Mouse (Mus musculus): Measurements from ENCODE around the gene Ptpn11.

Ptpn11 gene

DNA sequence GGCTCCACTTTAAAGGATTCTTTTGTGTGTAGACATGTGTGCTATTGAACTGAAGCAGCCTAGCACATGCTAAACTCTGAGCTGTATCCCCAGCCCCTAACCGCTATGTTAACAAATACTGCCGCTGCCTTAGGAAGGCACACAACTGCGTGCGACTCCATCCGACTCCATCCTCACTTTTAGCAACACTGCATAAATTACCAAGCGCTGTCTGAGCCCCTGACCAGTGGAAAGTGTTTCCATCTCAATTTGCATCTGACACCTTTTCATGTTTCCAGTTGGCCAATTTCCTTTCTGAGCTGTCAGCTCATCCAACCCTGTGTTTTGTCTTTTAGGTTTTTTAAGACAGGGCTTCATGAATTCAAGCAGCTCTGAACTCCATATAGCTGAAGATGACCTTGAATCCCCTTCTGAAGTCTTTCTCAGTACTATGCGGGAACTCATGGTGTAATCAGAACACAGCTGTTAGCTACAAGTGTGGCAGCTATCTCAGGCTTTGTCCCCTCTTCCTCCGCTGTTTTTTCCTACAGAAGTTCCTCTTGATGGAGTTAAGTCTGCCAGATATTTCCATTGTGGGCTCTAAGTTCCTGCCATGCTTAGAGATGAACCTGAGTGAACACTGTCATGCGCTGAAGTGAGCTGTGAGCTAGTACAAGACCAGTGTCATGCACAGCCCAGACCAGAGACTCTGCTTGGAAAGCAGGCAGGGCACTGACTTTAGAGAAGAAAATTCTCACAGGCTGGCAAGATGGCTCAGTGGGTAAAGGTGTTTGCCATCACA lies 11.9 kb downstream of the Ptpn11 start:
- no peak for DNase-seq (ENCODE audit: low read depth, low spot score)

DNA sequence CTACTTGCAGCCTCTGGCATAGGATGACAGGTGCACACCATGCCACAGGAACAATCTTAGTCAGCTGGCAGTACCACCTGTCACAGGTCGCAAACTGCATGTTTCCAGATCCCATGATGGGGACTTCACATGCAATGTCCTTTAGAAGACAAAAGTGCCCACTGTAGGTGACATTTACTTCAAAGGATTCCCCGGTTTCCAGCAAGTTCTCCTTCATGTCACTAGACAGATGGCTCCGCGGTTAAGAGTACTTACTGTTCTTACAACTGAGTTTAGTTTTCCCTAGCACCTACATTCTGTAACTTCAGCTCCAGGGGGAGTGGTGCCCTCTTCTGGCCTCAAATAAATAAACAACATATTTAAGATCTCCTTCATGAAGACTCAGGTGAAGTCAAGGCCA lies 18.4 kb downstream of the Ptpn11 start:
- DNase-seq (ENCODE audit: low read depth, low spot score): no peak

DNA sequence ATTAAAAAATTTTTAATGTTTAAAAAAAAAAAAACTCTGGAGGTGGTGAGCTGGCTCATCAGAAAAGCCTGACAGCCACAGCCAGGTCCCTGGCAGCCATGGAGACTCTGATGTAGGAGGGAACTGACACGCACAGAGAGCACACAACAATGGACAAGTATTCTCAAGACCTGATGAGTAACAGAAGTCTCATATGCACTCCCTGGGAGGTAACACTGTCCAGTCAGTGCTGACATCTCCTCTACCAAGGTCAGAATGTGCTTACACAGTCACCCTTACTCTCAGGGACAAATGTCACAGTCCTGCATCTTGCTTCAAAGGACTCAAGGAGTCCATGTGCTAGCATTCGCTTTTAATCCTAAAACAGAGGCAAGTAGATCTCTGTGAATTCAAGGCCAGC lies 21.6 kb downstream of the Ptpn11 start:
- DNase-seq (ENCODE audit: low read depth, low spot score): no peak

DNA sequence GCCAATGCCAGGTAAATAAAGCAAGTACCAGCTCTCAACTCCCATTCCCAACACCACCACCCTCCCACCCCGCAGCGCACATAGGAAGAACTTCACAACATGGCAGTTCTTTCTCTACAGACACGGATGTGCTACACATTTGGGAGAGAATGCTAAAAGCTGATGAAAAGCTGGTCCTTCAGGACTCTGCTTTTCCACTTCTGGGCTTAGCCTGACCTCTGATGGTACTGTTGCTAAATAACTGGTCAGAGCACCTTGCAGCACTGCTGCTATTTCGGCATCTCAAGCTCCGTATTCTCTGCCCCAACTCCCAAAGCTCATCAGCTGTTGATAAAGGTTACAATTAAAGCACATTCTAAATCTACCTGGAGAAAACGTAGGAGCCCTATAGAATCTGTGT lies 24.3 kb downstream of the Ptpn11 start:
- no peak for DNase-seq (ENCODE audit: low read depth, low spot score)

DNA sequence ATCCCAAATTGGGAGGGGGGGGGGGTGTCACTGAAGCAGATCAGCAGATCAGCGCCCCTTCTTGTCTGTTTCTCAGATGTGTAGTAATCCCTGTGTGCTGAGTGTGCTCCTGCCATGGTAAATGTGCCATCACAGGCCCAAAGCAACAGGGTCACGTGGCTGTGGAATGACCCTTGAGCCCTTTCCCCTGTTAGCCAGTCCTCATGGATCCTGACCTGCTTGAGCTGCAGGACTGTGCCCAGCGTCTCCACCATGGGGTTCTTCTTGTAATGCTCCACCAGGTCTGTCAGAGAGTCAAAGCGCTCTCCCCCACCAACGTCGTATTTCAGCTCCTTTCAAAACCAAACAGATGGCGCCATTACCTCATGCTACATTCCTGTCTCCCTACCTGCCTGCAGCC lies 28.3 kb downstream of the Ptpn11 start:
- DNase-seq (ENCODE audit: low read depth, low spot score): no peak

DNA sequence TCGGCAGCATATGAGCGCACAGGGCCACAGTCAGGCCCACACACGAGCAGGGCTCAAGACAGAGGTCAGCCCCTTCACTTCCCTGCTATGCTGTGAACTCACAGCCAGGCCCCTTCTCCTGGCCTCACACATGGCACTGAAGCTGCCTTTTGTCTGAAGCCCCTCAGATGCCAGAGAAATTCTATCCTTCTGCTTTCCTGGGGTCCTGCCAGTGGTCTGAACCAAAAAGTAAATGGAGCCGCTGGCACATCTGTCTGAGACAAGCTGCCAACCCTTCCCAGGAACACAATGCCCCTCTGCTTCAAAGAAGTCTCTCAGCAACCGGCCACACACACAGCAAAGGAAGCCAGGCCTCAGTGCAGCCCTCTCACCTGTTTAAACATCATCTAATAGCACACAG lies 28.9 kb downstream of the Ptpn11 start:
- no peak for DNase-seq (ENCODE audit: low read depth, low spot score)

DNA sequence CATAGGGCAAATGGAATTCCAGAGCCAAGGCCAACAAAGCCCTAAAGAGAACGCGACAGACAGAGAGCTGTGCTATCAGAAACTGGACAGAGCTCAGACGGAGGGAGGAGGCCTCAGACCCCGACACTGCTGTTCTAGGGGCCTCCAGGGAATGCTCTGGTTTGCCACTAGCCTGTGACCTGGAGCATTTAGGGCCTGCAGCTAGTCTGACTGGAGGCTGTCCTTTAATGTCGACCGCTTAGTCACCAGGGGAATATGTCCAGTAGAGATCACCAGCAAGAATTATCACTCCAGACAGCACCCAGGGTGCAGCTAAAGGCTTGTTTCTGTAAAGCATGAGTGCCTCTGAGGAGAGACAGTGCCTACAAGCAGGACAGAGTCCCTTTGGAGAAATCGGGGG lies 32.2 kb downstream of the Ptpn11 start:
- DNase-seq (ENCODE audit: low read depth, low spot score): no peak

DNA sequence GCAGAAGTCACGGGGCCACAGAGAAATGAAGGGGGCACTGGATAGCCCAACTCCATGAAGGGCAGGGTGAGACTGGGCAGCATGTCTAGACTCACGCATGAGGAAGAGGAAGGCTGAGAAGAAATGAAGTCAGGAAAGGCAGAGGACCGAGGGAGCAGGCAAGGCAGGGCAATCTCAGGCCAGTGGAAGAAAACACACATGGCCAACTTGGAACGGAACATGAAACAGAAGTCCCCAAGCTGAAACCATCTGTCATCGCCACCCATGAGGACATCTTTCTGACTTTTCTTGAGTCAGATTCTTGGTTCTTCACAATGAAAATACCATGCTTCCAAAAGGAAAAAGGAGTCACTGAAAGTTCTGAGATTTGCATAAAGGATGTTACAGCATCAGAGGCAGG lies 33.7 kb downstream of the Ptpn11 start:
- no peak for DNase-seq (ENCODE audit: low read depth, low spot score)

DNA sequence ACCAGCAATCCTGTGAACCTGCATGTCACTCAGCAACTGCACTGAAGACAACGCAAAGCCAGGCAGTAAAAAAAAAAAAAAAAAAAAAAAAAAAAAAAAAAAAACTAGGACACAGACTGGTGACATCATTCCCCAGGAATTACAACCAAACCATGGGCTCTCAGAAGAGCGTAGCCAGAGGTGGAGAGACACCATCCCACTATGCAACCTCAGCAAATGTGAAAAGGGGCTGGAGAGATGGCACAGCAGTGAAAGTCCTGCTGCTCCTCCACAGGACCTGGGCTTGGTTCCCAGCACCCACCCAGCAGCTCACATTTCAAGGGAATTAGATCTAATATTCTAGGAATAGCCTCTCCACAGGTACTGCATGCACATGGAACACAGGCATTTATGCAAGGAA lies 34.2 kb downstream of the Ptpn11 start:
- no peak for DNase-seq (ENCODE audit: low read depth, low spot score)

DNA sequence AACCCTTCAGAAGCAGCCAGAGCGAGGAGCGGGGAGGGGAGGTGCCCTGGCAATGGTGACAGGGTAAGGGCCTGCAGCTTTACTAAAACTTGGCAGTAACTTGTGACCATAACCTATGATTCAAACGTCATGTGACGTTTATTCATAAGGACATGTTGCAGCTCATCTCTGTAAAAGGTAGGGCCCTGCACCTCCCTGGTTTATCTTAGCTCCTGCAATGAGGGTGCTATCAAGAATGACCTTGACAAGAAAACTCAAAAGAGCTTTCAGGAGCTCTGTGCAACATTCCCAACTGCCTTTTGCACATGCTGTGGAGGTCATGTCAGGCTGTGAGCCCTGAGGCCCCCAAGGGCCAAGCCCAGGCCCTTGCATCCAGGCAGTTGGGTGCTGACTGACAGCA lies 35.1 kb downstream of the Ptpn11 start:
- DNase-seq (ENCODE audit: low read depth, low spot score): no peak

DNA sequence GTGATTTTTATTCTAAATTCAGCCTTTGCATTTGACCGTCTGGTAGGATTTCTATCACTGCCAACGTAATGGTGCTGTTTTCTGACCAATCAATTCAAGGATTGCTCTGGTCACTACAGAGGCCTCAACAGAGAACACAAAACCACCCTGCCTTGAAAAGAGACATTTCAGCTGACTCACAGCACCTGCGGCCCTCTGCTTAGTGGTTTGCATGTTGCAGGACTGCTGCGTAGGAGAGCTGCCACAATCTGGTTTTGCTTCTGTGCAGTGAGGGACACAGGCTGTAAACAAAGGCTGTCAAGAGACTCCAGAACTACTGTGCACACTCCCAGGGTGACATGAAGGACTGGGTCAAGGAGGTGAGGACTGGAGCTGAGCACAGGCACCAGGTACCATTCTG lies 40.5 kb downstream of the Ptpn11 start:
- DNase-seq (ENCODE audit: low read depth, low spot score): no peak

DNA sequence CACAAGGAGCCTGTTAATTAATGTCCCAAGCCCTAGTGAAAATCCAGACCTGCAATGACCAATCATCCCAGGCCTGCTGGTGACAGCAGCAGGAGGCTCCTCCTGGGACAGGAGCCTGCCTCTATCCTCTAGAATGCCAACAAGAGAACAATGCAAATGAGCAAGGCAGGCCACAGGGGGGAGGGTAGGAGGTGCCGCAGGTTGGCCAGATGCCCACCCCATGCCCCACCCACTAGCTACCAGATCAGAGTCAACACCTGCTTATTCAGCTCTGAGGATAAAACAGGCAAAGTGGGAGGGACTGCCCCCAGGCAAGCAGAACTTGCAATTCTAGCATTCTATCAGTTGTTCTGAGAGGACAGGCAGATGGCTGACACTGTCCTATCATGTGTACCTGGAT lies 42.0 kb downstream of the Ptpn11 start:
- no peak for DNase-seq (ENCODE audit: low read depth, low spot score)

DNA sequence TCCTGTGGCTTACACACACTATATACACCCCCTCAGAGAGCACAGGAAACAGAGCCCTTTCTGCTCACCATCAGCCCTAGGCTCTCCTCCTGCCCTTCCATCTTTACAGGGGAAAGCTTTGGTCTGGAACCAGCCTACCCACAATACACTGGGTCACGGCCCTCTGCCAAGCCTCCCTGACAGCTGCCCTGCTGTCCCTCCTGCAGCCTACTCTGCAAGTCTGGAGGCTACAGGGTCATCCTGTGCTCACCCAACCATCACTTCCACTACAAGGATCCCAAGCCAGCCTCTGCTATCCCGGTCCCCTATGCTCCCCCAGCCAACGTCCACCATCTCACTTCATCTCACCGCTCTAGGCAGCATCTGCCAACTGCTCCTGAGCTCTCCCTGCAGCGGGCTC lies 44.9 kb downstream of the Ptpn11 start:
- no peak for DNase-seq (ENCODE audit: low read depth, low spot score)

DNA sequence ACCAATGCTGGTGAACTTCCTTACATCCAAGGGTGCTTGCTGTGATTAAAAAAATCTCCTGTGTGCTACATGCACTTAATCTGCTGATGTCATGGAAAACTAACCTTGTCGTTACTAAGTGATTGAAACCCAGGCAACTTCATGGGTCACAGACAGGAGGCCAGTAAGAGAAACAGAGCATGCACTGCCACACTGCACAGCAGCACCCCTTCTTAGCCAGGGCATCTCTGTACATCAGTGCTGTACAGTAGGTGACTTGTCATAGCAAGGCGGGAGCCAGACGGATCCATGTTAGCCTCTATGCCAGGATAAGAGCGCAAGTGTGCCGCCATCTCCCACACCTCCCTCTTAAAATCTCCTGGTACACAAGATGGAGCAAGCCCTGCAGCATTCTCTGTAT lies 45.6 kb downstream of the Ptpn11 start:
- DNase-seq (ENCODE audit: low read depth, low spot score): no peak

DNA sequence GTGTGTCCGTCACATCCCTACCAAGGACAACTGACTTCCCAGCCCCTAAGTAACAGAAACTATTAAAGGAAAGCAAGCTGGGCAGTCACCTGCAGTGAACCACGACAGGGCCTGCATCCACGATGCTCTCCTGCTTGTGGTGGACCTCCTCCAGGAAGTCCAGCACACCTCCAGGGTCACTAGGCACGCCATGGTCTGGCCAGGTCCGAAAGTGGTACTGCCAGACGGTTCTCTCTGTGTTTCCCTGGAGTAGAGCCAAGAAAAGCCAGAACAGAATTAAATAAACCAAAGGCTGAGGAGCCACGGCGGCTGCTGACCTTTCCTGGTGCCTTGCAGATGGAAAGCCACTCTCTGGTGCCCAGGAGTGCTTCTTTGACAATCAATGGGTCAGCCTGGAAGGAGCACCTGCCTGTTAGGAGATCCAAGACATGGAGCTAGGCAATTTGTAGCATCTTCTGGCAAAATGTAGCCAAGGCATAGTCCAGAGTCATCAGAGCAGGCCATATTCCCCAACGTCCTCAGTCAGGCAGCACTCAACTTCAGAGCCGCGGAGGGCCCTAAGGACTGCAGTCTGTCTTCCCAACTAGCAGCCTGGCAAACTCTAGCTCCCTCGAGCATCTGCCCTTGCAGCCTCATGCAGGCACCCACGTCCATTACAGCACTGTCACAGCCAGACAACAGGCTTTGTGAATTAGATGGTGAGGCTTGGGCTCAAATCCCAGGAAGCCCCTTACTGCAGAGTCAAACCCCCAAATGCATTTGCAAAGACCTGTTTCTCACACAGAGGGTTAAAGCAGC lies 46.6 kb downstream of the Ptpn11 start:
- no peak for DNase-seq (ENCODE audit: low read depth, low spot score)

DNA sequence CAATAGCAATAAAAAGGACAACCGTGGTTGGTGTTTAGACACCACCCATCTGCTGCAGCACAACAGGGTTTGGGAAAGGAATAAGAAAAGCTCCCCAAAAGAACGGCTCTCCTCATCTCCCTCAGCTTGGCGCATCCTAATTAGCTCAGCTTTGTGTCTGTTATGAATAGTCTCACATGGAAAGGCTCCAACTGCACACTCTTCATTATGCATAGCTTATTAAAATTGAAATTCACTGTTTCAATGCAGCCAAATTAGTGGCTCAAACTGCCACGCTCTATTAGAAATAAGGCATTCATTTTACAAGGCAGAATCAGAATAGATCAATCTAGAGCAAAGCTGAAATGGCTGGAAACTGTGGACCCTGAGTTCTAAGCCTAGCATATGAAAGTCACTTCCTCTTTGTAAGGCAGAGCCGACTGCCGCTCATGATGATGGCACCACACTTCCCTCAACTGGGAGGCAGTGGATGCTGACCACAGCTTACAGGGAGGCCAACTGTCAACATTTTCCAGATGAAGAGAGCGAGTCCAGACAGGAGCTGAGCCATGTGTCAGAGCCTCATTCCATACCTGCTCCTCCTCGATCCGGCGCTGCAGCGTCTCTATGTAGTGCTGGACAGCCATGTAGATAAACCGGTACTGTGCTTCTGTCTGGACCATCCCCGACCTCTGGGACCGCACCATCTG lies 48.6 kb downstream of the Ptpn11 start:
- no peak for DNase-seq (ENCODE audit: low read depth, low spot score)

DNA sequence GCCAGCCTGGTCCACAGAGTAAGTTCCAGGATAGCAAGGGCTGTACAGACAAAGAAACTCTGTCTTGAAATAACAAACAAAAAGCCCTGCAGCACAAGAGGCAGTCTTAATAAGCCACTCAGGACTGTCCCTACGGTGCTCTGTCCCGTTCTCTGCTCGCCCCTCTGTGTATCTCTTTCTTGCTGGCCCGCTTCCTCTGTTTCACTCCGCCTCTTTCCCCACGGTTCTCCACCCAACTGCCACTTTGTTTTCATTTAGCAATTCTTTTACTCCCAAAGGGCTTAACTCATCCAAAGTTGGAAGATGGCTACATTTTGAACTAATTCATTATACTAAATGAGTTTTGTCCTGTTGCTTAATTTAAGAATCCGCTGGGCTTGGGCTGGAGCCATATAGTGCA lies 50.9 kb downstream of the Ptpn11 start:
- DNase-seq (ENCODE audit: low read depth, low spot score): no peak

DNA sequence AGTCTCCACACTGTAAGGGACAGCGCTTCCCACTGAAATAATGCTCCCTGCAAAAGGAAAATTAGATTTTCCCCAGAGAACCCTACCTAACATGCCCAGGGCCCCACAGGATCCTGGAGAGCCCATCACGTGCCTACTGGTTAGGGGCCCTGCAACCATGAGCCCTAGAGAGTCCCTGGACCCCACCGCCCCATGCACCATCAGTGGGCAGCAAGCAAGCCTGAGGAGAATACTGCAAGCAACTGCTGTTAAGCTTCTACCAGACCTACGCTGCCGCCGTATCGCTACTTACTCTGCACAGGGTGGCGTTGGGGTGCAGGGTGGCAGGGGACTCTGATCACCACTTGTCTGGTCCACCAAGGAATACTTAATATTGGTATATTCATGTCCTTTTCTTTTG lies 54.1 kb downstream of the Ptpn11 start:
- no peak for DNase-seq (ENCODE audit: low read depth, low spot score)

DNA sequence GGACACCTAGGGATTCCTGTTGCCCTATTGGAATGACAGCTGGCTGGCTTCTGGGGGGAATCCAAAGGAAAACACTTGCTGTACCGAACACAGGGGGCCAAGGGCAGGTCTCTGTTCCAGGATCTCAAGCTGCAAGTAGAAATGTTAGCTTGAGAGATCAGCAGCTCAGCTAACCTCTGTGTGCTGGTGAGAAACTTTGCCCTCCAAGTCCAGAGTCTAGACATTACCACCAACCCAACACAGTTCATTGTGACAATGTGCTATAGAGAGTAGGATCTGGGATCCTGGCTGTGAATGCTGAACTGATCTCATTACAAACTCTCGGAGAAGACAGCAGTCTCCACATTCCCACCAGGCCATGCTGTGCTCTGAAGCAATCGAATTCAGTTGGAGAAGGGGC lies 59.4 kb downstream of the Ptpn11 start:
- no peak for DNase-seq (ENCODE audit: low read depth, low spot score)

DNA sequence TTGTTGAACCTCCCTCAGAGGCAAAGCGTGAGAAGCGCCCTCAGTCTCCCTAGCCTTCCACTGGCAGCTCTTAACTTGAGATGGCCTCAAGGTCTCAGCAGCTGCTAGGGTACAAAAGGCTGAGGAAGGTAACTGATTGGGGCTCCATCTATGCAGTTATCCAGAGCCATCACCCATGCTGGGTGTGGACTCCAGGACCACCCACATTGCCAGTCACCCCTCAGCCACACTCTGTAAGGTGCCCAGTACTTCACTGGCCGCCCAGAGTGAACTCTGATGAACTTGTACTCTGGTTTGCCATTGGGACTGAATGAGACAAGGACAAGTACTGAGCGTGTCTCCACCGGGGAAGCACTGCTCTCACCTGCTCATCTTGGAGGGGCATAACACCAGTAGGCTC lies 61.9 kb downstream of the Ptpn11 start:
- no peak for DNase-seq (ENCODE audit: low read depth, low spot score)

DNA sequence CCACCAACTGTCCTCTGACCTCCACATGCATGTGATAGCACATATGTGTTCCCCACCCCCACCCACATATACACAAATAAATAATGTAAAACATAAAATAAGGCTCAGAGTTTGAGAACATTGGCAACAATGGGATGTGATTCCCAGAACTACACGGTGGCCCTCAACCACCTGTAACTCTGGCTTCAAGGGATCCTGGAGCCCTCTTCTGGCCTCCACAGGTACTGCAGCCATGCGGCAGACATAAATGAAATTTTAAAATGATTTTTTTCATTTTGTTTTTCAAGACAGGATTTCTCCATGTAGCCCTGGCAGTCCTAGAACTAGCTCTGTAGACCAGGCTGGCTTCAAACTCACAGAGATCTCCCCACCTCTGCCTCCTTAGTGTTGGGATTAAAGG lies 65.1 kb downstream of the Ptpn11 start:
- DNase-seq (ENCODE audit: low read depth, low spot score): no peak

DNA sequence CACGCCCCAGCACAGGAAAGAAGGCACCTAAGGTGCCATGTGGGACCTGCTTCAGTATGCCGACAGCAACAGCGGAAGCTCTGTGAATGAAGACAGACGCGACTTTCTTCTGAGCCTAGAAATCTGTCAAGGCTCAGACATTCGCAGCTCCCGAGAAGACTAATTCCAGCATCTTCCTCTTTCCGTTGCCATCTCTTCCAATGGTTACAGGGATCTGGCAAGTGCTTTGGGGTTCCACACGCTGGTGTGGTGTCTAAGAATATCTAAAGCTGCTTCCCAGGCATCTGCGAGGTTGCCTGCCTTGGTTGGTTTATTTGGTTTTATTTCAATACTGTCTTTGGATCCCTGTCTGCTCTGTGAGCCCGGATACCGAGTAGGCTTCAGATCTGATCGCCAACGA lies 65.6 kb downstream of the Ptpn11 start:
- DNase-seq (ENCODE audit: low read depth, low spot score): no peak

Measured in WW6 (cell line).